Mouse (Mus musculus): ENCODE data around the gene Fam192a.

The Fam192a gene

GRCm38 (mm10) chr8:94569419-94569818 is 32.4 kb downstream of the Fam192a start:
- DNase-seq, result no peak

GRCm38 (mm10) chr8:94568098-94568497 is 33.7 kb downstream of the Fam192a start:
- DNase-seq, result no peak

GRCm38 (mm10) chr8:94567159-94567849 is 34.5 kb downstream of the Fam192a start:
- DNase-seq, result no peak

GRCm38 (mm10) chr8:94566446-94567158 is 35.2 kb downstream of the Fam192a start:
- DNase-seq, result no peak

GRCm38 (mm10) chr8:94566033-94566432 is 35.8 kb downstream of the Fam192a start:
- no peak for DNase-seq

- no peak for DNase-seq
Observed at GRCm38 (mm10) chr8:94564421-94564820, 37.4 kb downstream of the Fam192a start.

GRCm38 (mm10) chr8:94561256-94561655 is 40.5 kb downstream of the Fam192a start:
- no peak for DNase-seq

GRCm38 (mm10) chr8:94557281-94557680 is 44.5 kb downstream of the Fam192a start:
- DNase-seq, result no peak

GRCm38 (mm10) chr8:94552696-94553095 is 49.1 kb downstream of the Fam192a start:
- no peak for DNase-seq

- DNase-seq, result no peak
Observed at GRCm38 (mm10) chr8:94551471-94552422, 50.0 kb downstream of the Fam192a start.

- DNase-seq, result no peak
Observed at GRCm38 (mm10) chr8:94549998-94550397, 51.8 kb downstream of the Fam192a start.

GRCm38 (mm10) chr8:94549482-94549881 is 52.3 kb downstream of the Fam192a start:
- no peak for DNase-seq

- DNase-seq, result no peak
Observed at GRCm38 (mm10) chr8:94549041-94549440, 52.8 kb downstream of the Fam192a start.

- DNase-seq, result no peak
Observed at GRCm38 (mm10) chr8:94543981-94544380, 57.8 kb downstream of the Fam192a start.

- no peak for DNase-seq
Observed at GRCm38 (mm10) chr8:94540889-94541795, 60.7 kb downstream of the Fam192a start.

GRCm38 (mm10) chr8:94540025-94540424 is 61.8 kb downstream of the Fam192a start:
- DNase-seq, result no peak

GRCm38 (mm10) chr8:94537456-94537855 is 64.3 kb downstream of the Fam192a start:
- no peak for DNase-seq

GRCm38 (mm10) chr8:94535631-94536030 is 66.2 kb downstream of the Fam192a start:
- DNase-seq, result peak; percentile 39

- peak; percentile 74 for DNase-seq
Observed at GRCm38 (mm10) chr8:94534612-94535011, 67.2 kb downstream of the Fam192a start.

- peak; percentile 84 for DNase-seq
Observed at GRCm38 (mm10) chr8:94532873-94533671, 68.7 kb downstream of the Fam192a start, which contains the start of gene Cpne2. TSS of gene Cpne2 (plus strand) at chr8:94532990.

- DNase-seq, result no peak
Observed at GRCm38 (mm10) chr8:94532525-94532872, 69.3 kb downstream of the Fam192a start.
